Mouse (Mus musculus): Measurements from ENCODE around the gene Klhl25.

DNA sequence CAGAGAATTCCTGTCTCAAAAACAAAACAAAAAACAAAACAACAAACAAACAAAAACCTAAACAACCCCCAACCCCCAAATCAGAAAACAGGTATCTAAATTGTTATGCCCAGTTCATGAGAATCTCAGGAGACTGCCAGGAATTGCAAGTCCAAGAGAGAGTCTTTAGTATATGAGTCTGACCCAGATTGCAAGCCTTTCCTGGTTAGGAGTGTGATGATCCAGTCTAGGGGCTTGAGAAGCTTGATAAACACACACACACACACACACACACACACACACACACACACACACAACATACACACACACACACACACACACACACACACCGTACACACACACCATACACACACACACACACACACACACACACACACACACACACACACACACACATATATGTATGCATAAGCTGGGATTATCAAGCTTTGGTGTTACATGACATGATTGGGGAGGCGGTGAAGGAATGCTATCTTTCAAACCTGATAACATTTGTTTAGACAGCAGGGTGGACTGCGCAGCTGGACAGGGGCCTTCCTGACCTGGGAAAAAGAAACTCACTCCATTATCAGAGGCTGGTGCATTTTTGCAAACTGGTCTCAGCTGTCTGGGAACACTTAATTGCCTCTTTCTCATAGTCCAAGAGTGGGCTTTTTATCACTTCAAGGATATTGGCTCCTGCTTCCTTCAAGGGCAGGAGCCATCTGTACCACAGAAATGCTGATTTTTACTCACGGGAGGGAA, 21.6 kb upstream of the Klhl25 start:
- TF ChIP-seq POLR2A (IDR thresholded peaks at IDR 0.05; ENCODE audit: low read depth, low read length) (no peak), CTCF (IDR thresholded peaks at IDR 0.05; ENCODE audit: borderline replicate concordance, insufficient read depth, low read length) (no peak)

Measured in embryonic fibroblast, embryonic 13.5 days (primary cell).